Mouse (Mus musculus) heart, postnatal 10 days (tissue): ENCODE data around the gene Pcdh15. TPM values are rescaled to one million over a fixed set of nuclear protein-coding genes. Genes with fewer than 3 reads are reported as not detected.

Experiments used
- DNase-seq, 2 experiments: peaks; one replicate each; pipeline ENCODE4 v3.0.0; 2021
- intact Hi-C: fragments of 180-260 bp; cut with DNase I; formaldehyde crosslinking; loops from one replicate; pipeline ENCODE4 v1.15.1; 2025
- total RNA-seq, 2 experiments: library from RNA; stranded (reverse); gene quantifications; 2 replicates each; pipeline ENCODE4 v1.2.3; 2021

The Pcdh15 gene
- total RNA-seq, 2 experiments from 2014 or later = 0.34 to 1.2 TPM

GRCm38 (mm10) chr10:73326861-73327260 is 227.7 kb downstream of the Pcdh15 start:
- intact Hi-C loops = no loop called here
- DNase-seq = no peak

GRCm38 (mm10) chr10:73333426-73333825 is 234.3 kb downstream of the Pcdh15 start:
- intact Hi-C loops = no loop called here
- DNase-seq = peak in 1 of 2 experiments; percentile 26

- DNase-seq = no peak
- intact Hi-C loops = no loop called here
Measured at GRCm38 (mm10) chr10:73379001-73379400, 279.9 kb downstream of the Pcdh15 start.

- DNase-seq = no peak
- intact Hi-C loops = no loop called here
Measured at GRCm38 (mm10) chr10:73384003-73384402, 284.9 kb downstream of the Pcdh15 start.

GRCm38 (mm10) chr10:73400426-73400825 is 301.3 kb downstream of the Pcdh15 start:
- intact Hi-C loops = no loop called here
- DNase-seq = no peak

GRCm38 (mm10) chr10:73425408-73425807 is 326.3 kb downstream of the Pcdh15 start:
- intact Hi-C loops = no loop called here

GRCm38 (mm10) chr10:73431345-73431744 is 332.2 kb downstream of the Pcdh15 start:
- no peak for DNase-seq
- intact Hi-C loops = no loop called here

More at GRCm38 (mm10) chr10:73425408-73425807, 326.3 kb downstream of the Pcdh15 start:
- no peak for DNase-seq

- intact Hi-C loops = no loop called here
- DNase-seq = no peak
Measured at GRCm38 (mm10) chr10:73484082-73484481, 384.9 kb downstream of the Pcdh15 start.

GRCm38 (mm10) chr10:73491654-73492053 is 392.5 kb downstream of the Pcdh15 start:
- intact Hi-C loops = no loop called here
- DNase-seq = no peak

- intact Hi-C loops = no loop called here
- no peak for DNase-seq
Measured at GRCm38 (mm10) chr10:73514846-73515245, 415.7 kb downstream of the Pcdh15 start.

- intact Hi-C loops = no loop called here
- no peak for DNase-seq
Measured at GRCm38 (mm10) chr10:73515742-73516141, 416.6 kb downstream of the Pcdh15 start.

- intact Hi-C loops = no loop called here
- no peak for DNase-seq
Measured at GRCm38 (mm10) chr10:73519438-73519837, 420.3 kb downstream of the Pcdh15 start.

GRCm38 (mm10) chr10:73552831-73553230 is 453.7 kb downstream of the Pcdh15 start:
- intact Hi-C loops = no loop called here
- no peak for DNase-seq

- intact Hi-C loops = no loop called here
- DNase-seq = peak; percentile 1 to 3
Measured at GRCm38 (mm10) chr10:73564216-73564615, 465.1 kb downstream of the Pcdh15 start.

GRCm38 (mm10) chr10:73574711-73575297 is 475.7 kb downstream of the Pcdh15 start:
- intact Hi-C loops = no loop called here
- DNase-seq = no peak

GRCm38 (mm10) chr10:73667501-73667900 is 568.4 kb downstream of the Pcdh15 start:
- intact Hi-C loops = no loop called here
- no peak for DNase-seq

- DNase-seq = no peak
- intact Hi-C loops = no loop called here
Measured at GRCm38 (mm10) chr10:73700519-73701286, 601.6 kb downstream of the Pcdh15 start.

- intact Hi-C loops = no loop called here
- no peak for DNase-seq
Measured at GRCm38 (mm10) chr10:73725566-73726240, 626.6 kb downstream of the Pcdh15 start.

GRCm38 (mm10) chr10:73733246-73733645 is 634.1 kb downstream of the Pcdh15 start:
- intact Hi-C loops = no loop called here

GRCm38 (mm10) chr10:73749021-73749420 is 649.9 kb downstream of the Pcdh15 start:
- no peak for DNase-seq
- intact Hi-C loops = no loop called here

More at GRCm38 (mm10) chr10:73733246-73733645, 634.1 kb downstream of the Pcdh15 start:
- no peak for DNase-seq

- no peak for DNase-seq
- intact Hi-C loops = no loop called here
Measured at GRCm38 (mm10) chr10:73753876-73754275, 654.7 kb downstream of the Pcdh15 start.

- intact Hi-C loops = no loop called here
Measured at GRCm38 (mm10) chr10:73782945-73783344, 683.8 kb downstream of the Pcdh15 start.

More at GRCm38 (mm10) chr10:73782945-73783344, 683.8 kb downstream of the Pcdh15 start:
- no peak for DNase-seq
